In genomic region chr16:96030476-96031102, GRCm38 (mm10) we compare ENCODE assay signal across 11 mouse cellular contexts. TPM values are rescaled to one million over a fixed set of nuclear protein-coding genes. Genes with fewer than 3 reads are reported as not detected.
DNase-seq lines count a peak whose midpoint lies in the region; ATAC-seq lines count a peak whose summit lies in the region.
"Had no signal": no experiment of that assay in that cellular context is flagged by ENCODE, and none has a peak within 500 bp of the region (broad histone marks: within the 10 kb centered on the region; RNA-seq: fewer than 3 reads in every experiment).

No protein-coding gene starts in this region.

- no peak overlapping the region for H3K4me2 ChIP-seq in liver, embryonic 12.5 days
- H3K4me2 ChIP-seq: hindbrain, embryonic 14.5 days had no signal

- DNase-seq in adrenal gland, adult 2 months = peak; percentile 41
- no peak for DNase-seq in adrenal gland, postnatal 4 days (ENCODE audit: low spot score in 2 of 2)
- DNase-seq in liver = peak; percentile 11
- DNase-seq in kidney, postnatal 36 days = peak; percentile 6 to 58
- peak; percentile 4 to 41 for DNase-seq in thymus, postnatal 10 days (ENCODE audit: low spot score in 2 of 2)
- no peak for DNase-seq in urinary bladder, postnatal 10 days (ENCODE audit: low spot score)
- DNase-seq in layer of hippocampus, adult 18-20 months (ENCODE audit: low spot score in 2 of 2) = no peak
- DNase-seq: cerebellum, adult 11-12 months had no signal

- H3K36me3 ChIP-seq in liver, embryonic 12.5 days = peaks cover 91% of the 10 kb centered on the region

- ATAC-seq in liver, embryonic 12.5 days = no peak

- H3K4me3 ChIP-seq in liver, embryonic 12.5 days = no peak overlapping the region
- H3K4me3 ChIP-seq: megakaryocyte, embryonic 14.5 days had no signal

- no peaks in the 10 kb centered on the region for H3K27me3 ChIP-seq in liver, embryonic 12.5 days (replicated peaks)
- H3K27me3 ChIP-seq: megakaryocyte, embryonic 14.5 days had no signal

- H3K27ac ChIP-seq in liver, embryonic 12.5 days = no peak overlapping the region
- H3K27ac ChIP-seq: hindbrain, embryonic 14.5 days had no signal

- peaks cover 18% of the 10 kb centered on the region for H3K4me1 ChIP-seq in liver, embryonic 12.5 days

- no peaks in the 10 kb centered on the region for H3K9me3 ChIP-seq in liver, embryonic 12.5 days (replicated peaks)
- H3K9me3 ChIP-seq: megakaryocyte, embryonic 14.5 days had no signal

- no peak overlapping the region for H3K9ac ChIP-seq in liver, embryonic 12.5 days
- H3K9ac ChIP-seq: hindbrain, embryonic 14.5 days had no signal

- WGBS in liver, embryonic 12.5 days (ENCODE audit: insufficient replicate concordance) = 72% methylated on average over 2 of the region's 2 CpGs

RNA-seq across cellular contexts. Expression of gene Psmg1, which starts 39.8 kb away (rescaled TPM):
- total RNA-seq in adrenal gland, adult 2 months (2021) = 10 to 100 TPM; 32.1 to 33.2 TPM
- polyA plus RNA-seq in adrenal gland, adult 2 months (2012; rRNA removed) = 6.8 and 8.6 TPM in 2 replicates
- total RNA-seq in adrenal gland, postnatal 4 days (2021) = 10 to 100 TPM; 37.9 to 40.5 TPM
- 81.5 and 81.8 TPM in 2 replicates for polyA plus RNA-seq in liver, embryonic 12.5 days (2016; fragmentation: Nextera tagmentation; extraction: Ambion mirVana)
- 10 to 100 TPM; 15.3 to 19.0 TPM for total RNA-seq in layer of hippocampus, adult 18-20 months (2021)

RNA-seq across cellular contexts. Expression of gene Brwd1, which starts 51.7 kb away (rescaled TPM):
- total RNA-seq in adrenal gland, adult 2 months (2021) = 10 to 100 TPM; 62.3 to 73.5 TPM
- 16.8 and 29.0 TPM in 2 replicates for polyA plus RNA-seq in adrenal gland, adult 2 months (2012; rRNA removed)
- 100 to 1,000 TPM in 1 of 2 experiments, 10 to 100 TPM in 1; 83.2 to 103 TPM for total RNA-seq in adrenal gland, postnatal 4 days (2021)
- polyA plus RNA-seq in liver, embryonic 12.5 days (2016; fragmentation: Nextera tagmentation; extraction: Ambion mirVana) = 26.6 and 27.6 TPM in 2 replicates
- total RNA-seq in layer of hippocampus, adult 18-20 months (2021) = 100 to 1,000 TPM; 126 to 128 TPM

Comparison
In these comparisons a context has a peak if more than half of its experiments do, and no peak if none do; other contexts are left out.
1. DNase-seq: peak in adrenal gland, adult 2 months (single experiment), liver (single experiment), kidney, postnatal 36 days (2 of 2) and thymus, postnatal 10 days (2 of 2); none in adrenal gland, postnatal 4 days (0 of 2), urinary bladder, postnatal 10 days (single experiment) and layer of hippocampus, adult 18-20 months (0 of 2).